Comparison of ENCODE assay signal across 10 mouse cellular contexts in the genomic region with DNA sequence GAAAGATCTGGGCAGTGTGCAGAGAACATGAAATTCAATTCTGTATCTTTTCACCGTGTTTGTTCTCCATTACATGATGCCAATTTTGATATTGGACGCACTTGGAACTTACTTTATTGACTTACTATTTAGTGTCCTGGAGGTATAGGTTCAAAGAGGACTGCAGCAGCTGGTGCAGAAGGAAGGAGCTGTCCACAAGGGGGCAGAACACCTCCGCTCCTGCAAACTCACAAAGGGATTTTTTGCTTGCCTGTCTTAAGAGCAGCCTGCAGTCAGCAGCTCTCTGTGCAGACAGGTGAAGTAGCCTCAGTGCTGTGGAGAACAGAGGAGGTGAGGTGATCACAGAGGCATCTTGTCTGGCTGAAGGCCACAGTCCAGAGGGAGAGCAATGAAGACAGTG.
DNase-seq lines count a peak whose midpoint lies in the region; ATAC-seq lines count a peak whose summit lies in the region.
"Had no signal": no experiment of that assay in that cellular context is flagged by ENCODE, and none has a peak within 500 bp of the region (broad histone marks: within the 10 kb centered on the region; RNA-seq: fewer than 3 reads in every experiment).

No protein-coding gene starts in this region.

- peak; percentile 3 for DNase-seq in hindbrain, embryonic 10.5 days (ENCODE audit: low spot score)
- no peak for DNase-seq in hindbrain, embryonic 14.5 days (ENCODE audit: low spot score)
- DNase-seq in right cerebral cortex, adult 18-20 months: peak; percentile 4
- no peak for DNase-seq in right cerebral cortex, postnatal 36 days (ENCODE audit: low spot score in 2 of 2)
- DNase-seq in kidney, postnatal 36 days: peak; percentile 5 to 51
- DNase-seq in forebrain, embryonic 14.5 days (ENCODE audit: low spot score): no peak
- DNase-seq: liver had no signal

- H3K27me3 ChIP-seq in hindbrain, embryonic 10.5 days (ENCODE audit: insufficient read depth, poor library complexity, severe bottlenecking): no peaks in the 10 kb centered on the region
- no peaks in the 10 kb centered on the region for H3K27me3 ChIP-seq in hindbrain, embryonic 14.5 days (ENCODE audit: control insufficient read depth, insufficient read depth, low read length)
- H3K27me3 ChIP-seq in forebrain, embryonic 14.5 days (replicated peaks; ENCODE audit: control insufficient read depth, insufficient read depth, low read length): no peaks in the 10 kb centered on the region
- H3K27me3 ChIP-seq in intestine, embryonic 15.5 days (replicated peaks): no peaks in the 10 kb centered on the region
- H3K27me3 ChIP-seq: hindbrain, embryonic 15.5 days had no signal

- H3K9ac ChIP-seq in hindbrain, embryonic 14.5 days: no peak overlapping the region
- no peak overlapping the region for H3K9ac ChIP-seq in forebrain, embryonic 14.5 days (ENCODE audit: low read length)
- H3K9ac ChIP-seq in intestine, embryonic 15.5 days: no peak overlapping the region
- H3K9ac ChIP-seq: hindbrain, embryonic 15.5 days had no signal

- H3K9me3 ChIP-seq in hindbrain, embryonic 10.5 days: 0 out of 2 replicates have a peak, but pooled peaks cover 13% of the 10 kb centered on the region
- no peaks in the 10 kb centered on the region for H3K9me3 ChIP-seq in hindbrain, embryonic 14.5 days (ENCODE audit: control insufficient read depth, low read length)
- 0 out of 2 replicates have a peak, but pooled peaks cover 3% of the 10 kb centered on the region for H3K9me3 ChIP-seq in forebrain, embryonic 14.5 days (replicated peaks; ENCODE audit: control insufficient read depth, low read length)
- no peaks in the 10 kb centered on the region for H3K9me3 ChIP-seq in intestine, embryonic 15.5 days
- H3K9me3 ChIP-seq: hindbrain, embryonic 15.5 days had no signal

- H3K4me1 ChIP-seq in hindbrain, embryonic 10.5 days (replicated peaks): no peaks in the 10 kb centered on the region
- no peaks in the 10 kb centered on the region for H3K4me1 ChIP-seq in hindbrain, embryonic 14.5 days (replicated peaks; ENCODE audit: control insufficient read depth, insufficient read depth, low read length)
- no peaks in the 10 kb centered on the region for H3K4me1 ChIP-seq in forebrain, embryonic 14.5 days (ENCODE audit: control insufficient read depth, insufficient read depth, low read length)
- no peaks in the 10 kb centered on the region for H3K4me1 ChIP-seq in intestine, embryonic 15.5 days (replicated peaks)
- H3K4me1 ChIP-seq: hindbrain, embryonic 15.5 days had no signal

- H3K4me3 ChIP-seq in hindbrain, embryonic 10.5 days: no peak overlapping the region
- H3K4me3 ChIP-seq in hindbrain, embryonic 14.5 days (replicated peaks; ENCODE audit: low read length): no peak overlapping the region
- H3K4me3 ChIP-seq in forebrain, embryonic 14.5 days (ENCODE audit: low read depth, low read length): no peak overlapping the region
- H3K4me3 ChIP-seq in intestine, embryonic 15.5 days (replicated peaks): no peak overlapping the region
- H3K4me3 ChIP-seq: hindbrain, embryonic 15.5 days had no signal

- no peak for ATAC-seq in hindbrain, embryonic 14.5 days (ENCODE audit: low FRiP score)
- ATAC-seq in forebrain, embryonic 14.5 days: no peak
- no peak for ATAC-seq in intestine, embryonic 15.5 days
- ATAC-seq in cerebellum, adult (ENCODE audit: insufficient number of reproducible peaks, low FRiP score, low TSS enrichment): no peak

- no peak overlapping the region for H3K27ac ChIP-seq in hindbrain, embryonic 10.5 days
- H3K27ac ChIP-seq in hindbrain, embryonic 14.5 days: no peak overlapping the region
- H3K27ac ChIP-seq in forebrain, embryonic 14.5 days (ENCODE audit: low read depth, low read length): no peak overlapping the region
- H3K27ac ChIP-seq in intestine, embryonic 15.5 days: no peak overlapping the region
- H3K27ac ChIP-seq: hindbrain, embryonic 15.5 days had no signal

- 47% methylated on average over 3 of the region's 3 CpGs for WGBS in hindbrain, embryonic 10.5 days
- WGBS in hindbrain, embryonic 14.5 days: 47% methylated on average over 3 of the region's 3 CpGs
- 44% methylated on average over 3 of the region's 3 CpGs for WGBS in forebrain, embryonic 14.5 days
- WGBS in intestine, embryonic 15.5 days: 42% methylated on average over 3 of the region's 3 CpGs

- H3K36me3 ChIP-seq in hindbrain, embryonic 10.5 days: no peaks in the 10 kb centered on the region
- H3K36me3 ChIP-seq in hindbrain, embryonic 14.5 days (replicated peaks; ENCODE audit: control insufficient read depth, insufficient read depth): no peaks in the 10 kb centered on the region
- H3K36me3 ChIP-seq in forebrain, embryonic 14.5 days (ENCODE audit: control insufficient read depth, insufficient read depth, low read length): no peaks in the 10 kb centered on the region
- no peaks in the 10 kb centered on the region for H3K36me3 ChIP-seq in intestine, embryonic 15.5 days
- H3K36me3 ChIP-seq: hindbrain, embryonic 15.5 days had no signal

- no peak overlapping the region for H3K4me2 ChIP-seq in hindbrain, embryonic 14.5 days (replicated peaks)
- no peak overlapping the region for H3K4me2 ChIP-seq in forebrain, embryonic 14.5 days (ENCODE audit: low read length)
- no peak overlapping the region for H3K4me2 ChIP-seq in intestine, embryonic 15.5 days (replicated peaks)
- H3K4me2 ChIP-seq: hindbrain, embryonic 15.5 days had no signal

Comparison
In these comparisons a context has a peak if more than half of its experiments do, and no peak if none do; other contexts are left out.
1. DNase-seq: peak in hindbrain, embryonic 10.5 days (single experiment), right cerebral cortex, adult 18-20 months (single experiment) and kidney, postnatal 36 days (2 of 2); none in hindbrain, embryonic 14.5 days (single experiment), right cerebral cortex, postnatal 36 days (0 of 2) and forebrain, embryonic 14.5 days (single experiment).